Mouse (Mus musculus) testis, adult 2 months (tissue): Measurements from ENCODE around the gene Nrarp.

Source experiments
- CTCF ChIP-seq: fragments of 200-500 bp; IDR thresholded peaks from 2 replicates; pipeline ENCODE4 v1.5.1; 2012; ENCODE audit warnings: low read depth, mild to moderate bottlenecking, inconsistent platforms, low read length, moderate library complexity; ENCODE audit not compliant: control insufficient read depth, insufficient read depth, insufficient replicate concordance
- POLR2A ChIP-seq: fragments of 200-500 bp; IDR thresholded peaks from 2 replicates; pipeline ENCODE4 v1.6.1; 2012; ENCODE audit warnings: low read depth, mild to moderate bottlenecking, inconsistent platforms, low read length, moderate library complexity; ENCODE audit not compliant: control insufficient read depth

- TF ChIP-seq CTCF (no peak), POLR2A (no peak)
These were observed 32.7 kb upstream of the Nrarp start for GRCm38 (mm10) chr2:25147892-25148291.
